Mouse (Mus musculus) kidney, adult 2 months (tissue): ENCODE measurements around the gene Tdrd6. TPM values are rescaled to one million over a fixed set of nuclear protein-coding genes. Genes with fewer than 3 reads are reported as not detected.

Source experiments
- DNase-seq: peaks from one replicate; pipeline ENCODE4 v3.0.0; 2021
- H3K27ac ChIP-seq: fragments of 200-500 bp; 2 replicates; pipeline ENCODE4 v1.5.1; 2012; ENCODE audit warnings: low read depth, low read length, control low read depth, inconsistent platforms; ENCODE audit not compliant: insufficient read depth
- H3K27me3 ChIP-seq: fragments of 200-500 bp; replicated peaks from 2 replicates; pipeline ENCODE4 v1.6.1; 2012; ENCODE audit warnings: mild to moderate bottlenecking, moderate library complexity, low read length, inconsistent platforms; ENCODE audit not compliant: control insufficient read depth, insufficient read depth
- H3K36me3 ChIP-seq: fragments of 200-500 bp; 2 replicates; pipeline ENCODE4 v1.6.1; 2012; ENCODE audit warnings: mild to moderate bottlenecking, moderate library complexity, low read length, inconsistent platforms; ENCODE audit not compliant: control insufficient read depth, insufficient read depth
- H3K4me1 ChIP-seq: fragments of 200-500 bp; 2 replicates; pipeline ENCODE4 v1.6.1; 2011; ENCODE audit warnings: low read length; ENCODE audit not compliant: control insufficient read depth, insufficient read depth
- H3K4me3 ChIP-seq: fragments of 200-500 bp; 2 replicates; pipeline ENCODE4 v1.5.1; 2011; ENCODE audit warnings: mild to moderate bottlenecking, low read depth, low read length, control low read depth; ENCODE audit not compliant: insufficient read depth
- CTCF ChIP-seq: fragments of 200-500 bp; conservative IDR thresholded peaks from 2 replicates; pipeline ENCODE4 v1.5.1; 2011; ENCODE audit warnings: low read depth, mild to moderate bottlenecking, control low read depth, low read length, moderate library complexity, mixed read lengths; ENCODE audit not compliant: insufficient read depth, insufficient read length
- POLR2A ChIP-seq: fragments of 200-500 bp; IDR thresholded peaks from one replicate; pipeline ENCODE4 v1.6.1; 2011; ENCODE audit warnings: low read depth, low read length, control low read depth
- WGBS: fragments of 180-500 bp; shearing (Covaris S2); methylation state at CpG from one replicate; pipeline ENCODE4 v1.1.7; 2018; 5-methylcytosine and 5-hydroxymethylcytosine counted together
- polyA plus RNA-seq: library from polyadenylated mRNA; depleted of rRNA; stranded (reverse); fragments of >200 nt; gene quantifications from 2 replicates; pipeline ENCODE4 v1.2.3, GENCODE M21; 2012

The Tdrd6 gene
- polyA plus RNA-seq, 1 experiment, result 0.34 TPM

DNA sequence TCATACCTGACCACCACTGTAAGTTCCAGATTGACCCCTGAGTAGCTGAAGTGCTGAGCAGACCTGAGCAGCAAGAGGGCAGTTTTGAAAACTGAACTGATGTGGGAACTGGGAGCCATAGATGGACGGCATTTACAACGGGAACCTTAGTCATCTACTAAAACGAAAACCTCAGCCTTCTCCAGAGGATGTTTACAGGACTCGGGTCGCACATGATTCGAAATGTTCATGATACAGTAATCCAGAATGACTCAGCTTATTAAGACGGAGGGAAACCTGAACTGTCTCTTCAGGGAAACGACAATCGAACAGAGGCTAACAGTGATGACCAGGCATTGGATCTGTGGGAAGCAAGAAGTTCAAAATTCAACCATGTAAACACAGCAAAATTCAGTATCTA is 10.9 kb downstream of the Tdrd6 start:
- Histone ChIP-seq H3K27ac (no peak overlapping the region), H3K36me3 (no peaks in the 10 kb centered on the region), H3K27me3 (no peaks in the 10 kb centered on the region), H3K4me3 (no peak overlapping the region), H3K4me1 (no peaks in the 10 kb centered on the region)
- 85% methylated on average over 9 of the region's 9 CpGs for WGBS
- TF ChIP-seq POLR2A (no peak), CTCF (no peak)
- DNase-seq, result no peak

DNA sequence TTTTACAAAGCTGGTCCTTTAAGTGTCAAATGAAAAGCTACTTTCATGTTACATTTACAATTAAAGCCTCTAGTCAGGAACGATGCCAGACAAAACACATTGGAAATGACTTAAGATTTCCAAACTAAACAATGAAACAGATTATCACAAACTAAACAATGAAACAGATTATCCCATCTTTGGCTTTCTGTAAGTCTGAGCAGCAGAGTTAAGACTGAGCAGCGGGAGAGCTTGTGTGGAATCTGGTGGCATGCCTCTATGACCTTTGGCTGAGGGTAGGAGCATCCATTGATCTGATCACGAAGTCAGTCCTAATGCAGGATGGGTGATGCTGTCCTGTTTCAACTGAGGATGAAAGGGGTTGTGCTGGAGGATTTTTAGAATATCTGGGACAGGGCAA is 17.9 kb downstream of the Tdrd6 start:
- H3K27me3 ChIP-seq, result no peaks in the 10 kb centered on the region
- no peaks in the 10 kb centered on the region for H3K4me1 ChIP-seq
- WGBS, result 73% methylated on average over 3 of the region's 3 CpGs
- no peak overlapping the region for H3K4me3 ChIP-seq
- no peaks in the 10 kb centered on the region for H3K36me3 ChIP-seq
- DNase-seq, result no peak
- no peak for TF ChIP-seq CTCF
- TF ChIP-seq POLR2A, result no peak
- H3K27ac ChIP-seq, result no peak overlapping the region

DNA sequence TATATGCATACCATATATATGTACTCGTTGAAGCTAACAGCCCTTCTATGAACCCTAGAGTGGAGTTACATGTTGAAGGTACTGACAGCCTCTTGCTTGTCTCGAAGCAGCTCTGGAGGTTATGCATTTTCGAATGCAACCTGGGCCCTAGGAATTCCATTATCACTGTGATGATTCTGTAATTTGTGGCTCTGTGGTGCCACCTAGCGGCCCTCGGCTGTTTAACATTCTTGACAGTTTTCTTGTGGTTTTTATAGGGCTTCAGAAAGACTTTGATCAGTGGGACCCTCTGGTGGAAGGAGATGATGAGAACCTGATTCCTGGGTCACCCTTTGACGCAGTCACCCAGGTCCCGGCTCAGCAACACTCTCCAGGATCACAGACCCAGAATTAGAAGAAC is 18.5 kb downstream of the Tdrd6 start:
- peak; percentile 75 for TF ChIP-seq CTCF
- TF ChIP-seq POLR2A, result no peak
- WGBS, result 13% methylated on average over 7 of the region's 7 CpGs
- Histone ChIP-seq H3K27ac (no peak overlapping the region), H3K27me3 (no peaks in the 10 kb centered on the region), H3K4me1 (no peaks in the 10 kb centered on the region), H3K4me3 (no peak overlapping the region), H3K36me3 (no peaks in the 10 kb centered on the region)
- DNase-seq, result peak; percentile 46

DNA sequence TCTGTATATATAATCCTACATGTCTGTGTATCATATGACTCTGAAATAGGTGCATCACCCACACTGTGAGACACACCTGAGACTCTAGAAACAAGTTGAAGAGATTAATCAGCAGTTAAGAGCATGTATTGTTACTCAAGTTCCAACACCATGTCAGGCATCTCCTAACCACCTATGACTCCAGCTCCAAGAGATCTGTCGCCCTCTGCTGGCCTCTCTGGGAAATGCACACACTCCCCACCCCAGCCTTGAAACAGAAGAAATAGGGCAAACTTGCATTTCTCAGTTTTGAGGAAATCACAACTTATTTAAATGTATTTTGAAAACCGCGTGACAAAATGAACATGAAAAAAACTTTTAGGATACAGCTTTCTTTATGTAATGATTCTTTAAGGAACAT is 23.4 kb downstream of the Tdrd6 start:
- Histone ChIP-seq H3K36me3 (no peaks in the 10 kb centered on the region), H3K27ac (no peak overlapping the region), H3K4me1 (no peaks in the 10 kb centered on the region), H3K4me3 (no peak overlapping the region), H3K27me3 (no peaks in the 10 kb centered on the region)
- 17% methylated on average over 3 of the region's 3 CpGs for WGBS
- no peak for TF ChIP-seq POLR2A
- peak; percentile 96 for TF ChIP-seq CTCF
- peak; percentile 77 for DNase-seq

DNA sequence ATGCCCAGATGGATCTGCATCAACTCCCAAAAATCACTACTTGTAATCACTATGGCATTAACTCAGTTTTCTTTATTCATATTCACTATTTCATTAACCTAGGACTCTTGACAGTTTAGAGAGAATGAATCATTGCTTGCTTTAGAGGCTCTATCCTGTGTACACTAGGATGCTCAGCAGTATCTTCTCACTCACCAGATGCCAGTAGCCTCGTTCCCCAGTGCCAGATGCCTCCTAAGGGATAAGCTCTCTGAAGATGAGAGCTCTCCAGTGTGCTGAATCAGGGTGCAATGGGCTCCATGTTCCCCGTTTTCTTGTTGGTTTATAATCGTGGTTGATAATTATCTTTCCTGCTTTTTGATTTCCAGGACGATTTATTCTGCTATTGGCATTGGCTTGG is 31.4 kb downstream of the Tdrd6 start:
- TF ChIP-seq CTCF, result no peak
- TF ChIP-seq POLR2A, result no peak
- 66% methylated on average over 4 of the region's 4 CpGs for WGBS
- Histone ChIP-seq H3K27ac (no peak overlapping the region), H3K4me1 (no peaks in the 10 kb centered on the region), H3K4me3 (no peak overlapping the region), H3K27me3 (no peaks in the 10 kb centered on the region), H3K36me3 (no peaks in the 10 kb centered on the region)
- no peak for DNase-seq

DNA sequence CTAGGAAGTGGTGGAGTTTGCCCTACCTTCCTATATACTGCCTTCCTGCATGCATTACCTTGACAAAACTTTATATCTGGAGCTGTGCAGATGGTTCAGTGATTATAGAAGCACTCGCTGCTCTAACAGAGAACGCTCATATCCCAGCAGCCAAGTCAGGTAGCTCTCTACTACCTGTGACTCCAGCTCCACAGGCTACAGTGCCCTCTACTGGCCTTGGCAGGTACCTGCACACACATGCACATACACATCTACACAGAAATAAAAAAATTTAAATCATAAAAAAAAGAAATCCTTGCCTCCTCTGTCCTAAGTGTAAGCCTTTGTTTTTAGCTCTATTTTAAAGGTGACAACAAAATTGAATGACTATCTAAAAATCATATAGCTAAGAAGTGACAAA is 32.4 kb downstream of the Tdrd6 start:
- no peaks in the 10 kb centered on the region for H3K27me3 ChIP-seq
- TF ChIP-seq CTCF (0 out of 2 replicates have a peak, but pooled peaks have one; percentile 19), POLR2A (no peak)
- H3K36me3 ChIP-seq, result no peaks in the 10 kb centered on the region
- no peaks in the 10 kb centered on the region for H3K4me1 ChIP-seq
- no peak overlapping the region for H3K27ac ChIP-seq
- 100% methylated on average over 2 of the region's 2 CpGs for WGBS
- H3K4me3 ChIP-seq, result no peak overlapping the region
- no peak for DNase-seq

DNA sequence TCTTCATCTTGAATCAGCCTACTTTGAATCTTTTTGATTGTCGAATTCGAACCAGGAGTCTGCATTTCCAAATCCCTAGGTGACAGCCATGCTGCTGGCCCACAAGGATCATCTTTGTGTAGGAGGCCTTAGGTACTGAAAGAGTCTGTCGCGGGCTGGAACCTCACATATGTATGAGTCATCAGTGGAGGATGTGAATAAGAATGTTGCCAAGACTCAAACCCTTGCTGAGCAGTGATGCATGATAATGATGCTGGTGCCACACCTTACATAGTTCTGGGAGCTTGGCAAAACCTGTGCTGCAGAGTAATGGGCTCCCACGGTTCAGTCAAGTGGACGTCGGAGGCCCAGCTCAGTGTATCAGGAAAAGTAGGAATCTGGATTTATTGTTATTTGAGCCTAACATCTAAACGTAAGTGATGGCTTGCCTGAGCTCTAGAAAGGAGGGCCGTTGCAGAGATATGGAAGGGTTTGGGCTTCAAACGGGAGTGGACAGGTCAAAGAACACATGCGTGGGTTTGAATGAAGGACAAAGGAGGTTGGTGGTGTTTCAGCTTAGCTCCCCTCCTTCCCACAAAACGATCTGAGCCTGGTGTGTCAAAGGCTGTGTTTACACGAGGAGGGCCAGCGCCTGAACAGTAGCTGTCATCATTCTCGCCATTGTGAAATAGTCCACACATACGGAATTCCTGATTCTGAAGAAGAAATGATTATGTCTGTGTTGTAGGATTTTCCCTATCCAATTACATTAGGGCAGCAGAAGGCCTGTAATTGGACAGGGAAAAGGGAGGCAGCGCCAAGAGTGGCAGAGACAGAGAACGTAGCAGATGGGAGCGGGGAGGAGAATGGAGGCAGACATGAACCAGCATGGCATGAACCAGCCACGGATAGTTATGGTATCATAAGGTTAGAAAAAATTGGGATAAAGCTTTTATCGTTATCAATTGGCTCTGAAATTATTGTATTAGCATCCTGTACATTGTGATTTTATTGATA is 37.5 kb downstream of the Tdrd6 start:
- Histone ChIP-seq H3K27ac (no peak overlapping the region), H3K4me3 (no peak overlapping the region), H3K27me3 (no peaks in the 10 kb centered on the region), H3K36me3 (no peaks in the 10 kb centered on the region), H3K4me1 (no peaks in the 10 kb centered on the region)
- no peak for DNase-seq
- TF ChIP-seq POLR2A (no peak), CTCF (no peak)
- 82% methylated on average over 21 of the region's 21 CpGs for WGBS

DNA sequence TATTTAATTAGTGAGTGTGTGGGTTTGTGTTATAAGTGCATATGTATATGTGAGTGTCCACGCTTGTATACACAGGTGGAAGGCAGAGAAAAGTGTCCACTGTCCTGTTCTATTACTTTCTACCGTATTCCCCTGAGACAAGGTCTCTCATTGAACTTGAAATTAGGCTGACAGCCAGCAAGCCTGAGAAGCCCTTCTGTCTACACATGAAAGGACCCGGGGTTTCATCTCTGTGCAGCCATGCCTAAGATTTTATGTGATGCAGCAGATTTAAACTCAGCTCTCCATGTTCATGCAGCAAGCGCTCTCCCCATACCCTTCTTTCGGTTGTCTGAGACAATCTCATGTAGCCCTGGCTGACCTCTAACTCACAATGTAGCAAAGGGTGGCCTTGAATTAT is 39.6 kb downstream of the Tdrd6 start:
- H3K27me3 ChIP-seq, result no peaks in the 10 kb centered on the region
- H3K27ac ChIP-seq, result no peak overlapping the region
- no peak overlapping the region for H3K4me3 ChIP-seq
- DNase-seq, result no peak
- WGBS, result 86% methylated on average over 5 of the region's 5 CpGs
- no peaks in the 10 kb centered on the region for H3K4me1 ChIP-seq
- H3K36me3 ChIP-seq, result no peaks in the 10 kb centered on the region
- TF ChIP-seq CTCF (no peak), POLR2A (no peak)
